ENCODE assay signal across 9 mouse cellular contexts in the genomic region with DNA sequence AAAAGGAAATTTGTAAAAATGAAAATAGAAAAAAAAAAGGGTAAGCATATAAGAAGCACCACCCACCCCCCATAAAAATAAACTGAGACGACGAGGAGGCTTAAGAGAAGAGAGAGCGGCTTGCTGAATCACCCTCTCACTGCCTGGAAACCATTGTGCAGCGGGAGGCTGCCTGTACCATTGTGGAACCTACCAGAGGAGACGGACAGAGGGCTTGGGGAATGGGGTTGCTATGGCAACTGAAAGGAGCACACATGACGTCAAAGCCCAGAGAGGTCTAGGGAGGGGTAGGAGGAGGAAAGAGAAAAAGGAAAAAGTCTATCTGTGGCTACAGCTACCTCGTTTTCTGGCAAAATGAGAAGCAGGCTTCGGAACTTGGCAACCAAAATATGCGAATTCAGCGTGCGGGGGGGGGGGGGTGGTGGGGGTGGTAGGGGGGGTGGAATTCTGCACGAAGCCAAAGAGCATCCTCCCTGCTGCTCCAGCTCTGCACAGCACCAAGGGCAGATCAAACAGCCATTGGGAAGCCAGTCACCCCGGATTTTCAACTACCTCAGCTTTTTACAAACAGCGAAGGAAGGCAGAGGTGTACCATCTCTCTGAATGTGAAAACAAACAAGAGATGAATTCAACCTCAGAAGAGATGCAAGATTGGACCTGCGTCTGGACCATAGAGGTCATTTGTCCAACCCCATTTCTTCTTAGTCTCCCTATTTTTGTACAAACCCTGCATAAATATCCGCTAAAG. TPM values are rescaled to one million over a fixed set of nuclear protein-coding genes. Genes with fewer than 3 reads are reported as not detected.
DNase-seq lines count a peak whose midpoint lies in the region; ATAC-seq and TF ChIP-seq lines count a peak whose summit lies in the region.
"Had no signal": no experiment of that assay in that cellular context is flagged by ENCODE, and none has a peak within 500 bp of the region (broad histone marks: within the 10 kb centered on the region; RNA-seq: fewer than 3 reads in every experiment).

A gene (minus strand): TSS at position 234 of the 748 bp plus-strand sequence.

- TF ChIP-seq EP300 in lung, postnatal 0 days (IDR thresholded peaks at IDR 0.05), result no peak

- peak; percentile 91 for ATAC-seq in cerebellum, adult (ENCODE audit: insufficient number of reproducible peaks, low FRiP score, low TSS enrichment)
- peak; percentile 99 for ATAC-seq in forebrain, embryonic 15.5 days (replicated peaks)
- peak; percentile 84 for ATAC-seq in lung, postnatal 0 days

- no peaks in the 10 kb centered on the region for H3K36me3 ChIP-seq in forebrain, embryonic 15.5 days
- H3K36me3 ChIP-seq in lung, postnatal 0 days (ENCODE audit: insufficient read depth, low read length), result no peaks in the 10 kb centered on the region
- no peaks in the 10 kb centered on the region for H3K36me3 ChIP-seq in thymus, adult 2 months (ENCODE audit: control insufficient read depth, insufficient read depth, low read length)

- H3K4me1 ChIP-seq in forebrain, embryonic 15.5 days, result peaks cover 31% of the 10 kb centered on the region
- no peaks in the 10 kb centered on the region for H3K4me1 ChIP-seq in lung, postnatal 0 days (ENCODE audit: insufficient read depth, low read depth, low read length)
- H3K4me1 ChIP-seq in thymus, adult 2 months (replicated peaks; ENCODE audit: control insufficient read depth, insufficient read depth, low read length), result no peaks in the 10 kb centered on the region

- DNase-seq in 3T3-L1 (ENCODE audit: low read depth, low spot score), result peak; percentile 42
- DNase-seq in heart, postnatal 36 days, result peak; percentile 25 to 30
- DNase-seq in kidney, postnatal 4 days, result peak; percentile 50 to 58
- DNase-seq in lung, postnatal 0 days (ENCODE audit: low spot score), result peak; percentile 88
- DNase-seq in retina, postnatal 7 days (ENCODE audit: low read depth, low spot score), result peak; percentile 60
- DNase-seq in thymus, adult 2 months, result no peak

- H3K27ac ChIP-seq in forebrain, embryonic 15.5 days (replicated peaks), result peak within 1 kb of the TSS; percentile 87
- no peak within 1 kb of the TSS for H3K27ac ChIP-seq in lung, postnatal 0 days (ENCODE audit: low read length)
- H3K27ac ChIP-seq in thymus, adult 2 months (ENCODE audit: control insufficient read depth, insufficient read depth, low read length), result no peak within 1 kb of the TSS
- H3K27ac ChIP-seq: macrophage had no signal

- TF ChIP-seq CTCF in lung, postnatal 0 days (IDR thresholded peaks at IDR 0.05), result no peak
- TF ChIP-seq CTCF in thymus, adult 2 months (IDR thresholded peaks at IDR 0.05; ENCODE audit: borderline replicate concordance, control insufficient read depth, extremely low read depth, insufficient read depth, low read length, poor library complexity), result no peak

- H3K9me3 ChIP-seq in forebrain, embryonic 15.5 days, result no peaks in the 10 kb centered on the region
- H3K9me3 ChIP-seq in lung, postnatal 0 days (ENCODE audit: low read length), result no peaks in the 10 kb centered on the region

- H3K4me2 ChIP-seq in forebrain, embryonic 15.5 days (replicated peaks), result peak within 1 kb of the TSS; percentile 57
- H3K4me2 ChIP-seq in lung, postnatal 0 days (replicated peaks; ENCODE audit: low read depth, low read length), result 0 out of 2 replicates have a peak within 1 kb of the TSS, but pooled peaks have one; percentile 11

- peak within 1 kb of the TSS; percentile 73 for H3K9ac ChIP-seq in forebrain, embryonic 15.5 days (replicated peaks)
- H3K9ac ChIP-seq in lung, postnatal 0 days (replicated peaks; ENCODE audit: low read depth), result no peak within 1 kb of the TSS

- WGBS in forebrain, embryonic 15.5 days, result 7% methylated on average over 16 of the region's 16 CpGs
- WGBS in lung, postnatal 0 days, result 14% methylated on average over 12 of the region's 16 CpGs
- 16% methylated on average over 16 of the region's 16 CpGs for WGBS in thymus, adult 2 months

- intact Hi-C loops in heart, postnatal 36 days (cut with DNase I), result no loop called here

- H3K4me3 ChIP-seq in forebrain, embryonic 15.5 days, result peak within 1 kb of the TSS; percentile 54
- H3K4me3 ChIP-seq in lung, postnatal 0 days (ENCODE audit: low read depth, low read length), result no peak within 1 kb of the TSS
- no peak within 1 kb of the TSS for H3K4me3 ChIP-seq in thymus, adult 2 months (ENCODE audit: control insufficient read depth, insufficient read depth, low read length)

- no peaks in the 10 kb centered on the region for H3K27me3 ChIP-seq in forebrain, embryonic 15.5 days
- no peaks in the 10 kb centered on the region for H3K27me3 ChIP-seq in lung, postnatal 0 days (replicated peaks; ENCODE audit: insufficient read depth, low read length)
- no peaks in the 10 kb centered on the region for H3K27me3 ChIP-seq in thymus, adult 2 months (ENCODE audit: control insufficient read depth, insufficient read depth, low read length)

- TF ChIP-seq POLR2A in thymus, adult 2 months (IDR thresholded peaks at IDR 0.05; ENCODE audit: control insufficient read depth, extremely low read depth, insufficient read depth, low read length, poor library complexity), result no peak

RNA-seq across cellular contexts. Expression of the gene that starts here (rescaled TPM):
- polyA plus RNA-seq in forebrain, embryonic 15.5 days (2015; fragmentation: Nextera tagmentation; extraction: Ambion mirVana), result 76.5 and 83.9 TPM in 2 replicates
- total RNA-seq in heart, postnatal 36 days (2021), result 10 to 100 TPM; 36.0 to 36.2 TPM
- 0.66 and 1.0 TPM in 2 replicates for polyA plus RNA-seq in lung, postnatal 0 days (2015; fragmentation: Nextera tagmentation; extraction: Ambion mirVana)
- polyA plus RNA-seq in thymus, adult 2 months (2012; rRNA removed), result 0.58 and 0.59 TPM in 2 replicates
- polyA plus RNA-seq: macrophage had no signal

Comparison
In these comparisons a context has a peak if more than half of its experiments do, and no peak if none do; other contexts are left out.
1. RNA of the gene that starts here (polyA plus RNA-seq): 76.5 to 83.9 TPM in forebrain, embryonic 15.5 days; 0.66 to 1.0 TPM in lung, postnatal 0 days and 0.58 to 0.59 TPM in thymus, adult 2 months; every median in the first group is over 10 times any median in the second.
2. Peak in every context shown above with its lines, with median percentiles within 50 percentile points of each other: ATAC-seq.